Mouse (Mus musculus): ENCODE results near the gene Mrpl30.

Mrpl30 gene

DNA sequence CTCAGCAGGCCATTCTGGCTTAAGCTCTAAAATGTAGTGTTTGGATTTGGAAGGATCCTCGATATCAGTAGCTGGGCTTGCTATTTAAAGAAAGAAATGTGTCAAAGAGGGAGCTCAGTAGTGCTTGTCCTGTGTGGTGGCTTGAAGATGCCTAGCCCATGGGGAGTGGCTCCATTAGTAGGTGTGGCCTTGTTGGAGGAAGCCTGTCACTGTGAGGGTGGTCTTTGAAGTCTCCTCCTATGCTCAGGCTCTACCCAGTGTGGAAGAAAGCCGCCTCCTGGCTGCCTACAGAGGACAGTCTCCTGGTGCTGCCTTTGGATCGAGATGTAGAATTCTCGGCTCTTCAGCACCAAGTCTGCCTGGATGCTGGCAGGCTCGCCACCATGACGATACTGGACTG is 10.0 kb downstream of the Mrpl30 start:
- DNase-seq (ENCODE audit: low spot score), result no peak

DNA sequence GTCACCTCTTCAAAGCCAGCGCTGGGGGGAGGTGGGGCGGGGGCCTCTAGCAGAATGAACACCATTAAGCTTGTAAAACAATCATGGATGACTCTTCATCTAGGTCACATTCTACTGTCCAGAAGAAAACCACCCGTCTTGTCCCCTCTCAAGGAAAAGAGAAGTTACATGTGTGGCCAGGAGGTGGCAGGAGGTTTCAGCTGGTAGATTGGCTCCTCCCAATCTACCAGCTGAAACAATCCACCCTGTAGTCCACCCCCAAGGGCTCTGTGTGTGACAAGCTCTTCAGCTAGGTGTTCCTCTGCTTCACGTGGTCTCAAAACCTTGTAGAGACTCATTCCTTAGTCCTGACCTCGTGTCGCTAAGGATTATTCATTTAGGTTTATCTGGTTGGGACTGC is 12.9 kb downstream of the Mrpl30 start:
- DNase-seq (ENCODE audit: low spot score), result peak; percentile 39

DNA sequence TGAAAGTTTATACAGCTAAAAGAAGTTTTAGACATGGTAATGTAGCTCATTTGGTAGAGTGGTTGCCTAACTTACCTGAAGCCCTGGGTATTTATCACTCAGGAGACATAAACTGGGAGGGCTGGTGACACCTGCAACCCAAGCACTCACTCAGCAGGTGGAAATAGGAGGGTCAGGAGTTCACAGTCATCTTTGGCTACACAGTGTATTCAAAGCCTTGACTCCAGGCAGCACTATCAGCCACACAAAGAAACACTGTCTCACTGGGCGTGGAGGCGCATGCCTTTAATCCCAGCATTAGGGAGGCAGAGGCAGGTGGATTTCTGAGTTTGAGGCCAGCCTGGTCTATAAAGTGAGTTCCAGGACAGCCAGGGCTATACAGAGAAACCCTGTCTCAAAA is 22.5 kb downstream of the Mrpl30 start:
- DNase-seq (ENCODE audit: low spot score), result no peak

DNA sequence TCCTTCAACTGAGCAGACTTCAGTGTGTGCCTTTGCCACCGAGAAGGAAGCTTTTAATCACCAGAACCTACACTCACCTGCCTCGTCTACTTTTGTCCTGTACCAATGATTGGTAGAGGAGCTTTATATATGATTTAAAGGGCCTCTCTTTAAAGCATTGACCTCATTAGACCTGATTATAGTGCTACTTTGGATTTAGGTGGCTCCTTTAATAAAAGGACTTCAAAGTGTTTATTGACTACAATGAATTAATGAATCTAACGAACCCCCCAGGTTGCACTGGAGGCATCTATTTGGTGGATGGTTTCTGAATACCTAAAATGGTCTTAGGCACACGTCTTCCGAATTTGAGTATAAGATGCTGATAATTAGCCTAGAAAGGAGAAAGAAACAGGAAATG is 26.1 kb downstream of the Mrpl30 start, which contains the start of gene Lyg2:
TSS of gene Lyg2 (minus strand) at position 101 of the 400 bp plus-strand sequence.
- DNase-seq (ENCODE audit: low spot score), result no peak

DNA sequence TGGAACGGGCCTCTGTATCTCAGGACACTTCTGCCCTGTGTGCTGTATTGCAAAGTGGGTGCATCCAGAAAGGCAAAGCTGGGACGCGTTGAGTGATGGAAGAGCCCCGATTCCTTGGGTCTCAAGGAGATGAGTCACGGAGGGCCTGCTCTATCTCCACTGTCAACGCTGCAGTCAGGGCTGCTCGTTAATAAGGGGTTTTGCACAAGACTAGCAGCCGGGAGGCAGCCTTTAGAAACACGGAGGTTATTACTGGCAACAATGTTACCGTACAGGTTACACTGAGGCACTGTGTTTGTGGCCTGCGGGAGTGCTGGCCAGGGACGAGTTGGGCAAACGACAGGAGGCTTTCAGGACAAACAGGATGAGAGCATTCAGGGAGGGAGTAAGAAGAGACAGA is 27.4 kb downstream of the Mrpl30 start:
- DNase-seq (ENCODE audit: low spot score), result no peak

DNA sequence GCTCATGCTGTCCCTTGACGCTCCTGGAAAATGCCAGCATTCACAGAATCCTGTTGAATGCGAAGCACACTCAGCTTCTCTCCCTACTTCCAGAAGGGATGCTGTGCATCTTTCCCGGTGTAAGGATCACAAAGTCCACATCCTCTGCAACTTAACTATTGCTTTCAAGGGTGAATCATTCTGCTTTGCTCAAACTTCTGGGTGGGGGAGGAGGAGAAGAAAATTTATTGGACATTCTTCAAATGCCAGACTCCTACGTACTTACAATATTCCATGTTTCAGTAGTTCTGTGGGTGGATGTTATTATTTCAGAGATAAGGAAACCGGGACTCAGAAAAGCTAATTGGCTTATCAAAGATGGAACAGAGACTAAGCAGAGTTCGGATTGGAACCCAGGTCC is 27.8 kb downstream of the Mrpl30 start:
- DNase-seq (ENCODE audit: low spot score), result no peak

DNA sequence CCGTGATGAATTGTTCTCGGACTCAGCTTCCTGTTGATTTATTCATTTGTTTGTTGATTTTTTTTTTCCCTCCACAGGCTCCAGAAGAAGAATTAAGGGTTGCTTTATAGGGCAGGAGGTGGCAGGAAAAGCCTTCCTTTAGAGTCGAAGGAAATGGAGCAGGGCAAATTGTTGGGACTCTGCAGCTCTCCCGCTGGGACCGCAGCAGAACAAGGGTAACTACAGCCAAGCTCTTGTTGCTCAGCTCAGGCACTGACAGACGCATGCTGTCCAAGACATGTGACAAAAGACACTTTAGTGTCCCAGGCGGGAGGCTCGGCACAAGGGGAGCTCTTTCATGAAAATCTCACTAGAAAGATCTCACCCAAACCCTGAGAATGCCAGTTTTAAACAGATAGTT is 32.3 kb downstream of the Mrpl30 start:
- no peak for DNase-seq (ENCODE audit: low spot score)

DNA sequence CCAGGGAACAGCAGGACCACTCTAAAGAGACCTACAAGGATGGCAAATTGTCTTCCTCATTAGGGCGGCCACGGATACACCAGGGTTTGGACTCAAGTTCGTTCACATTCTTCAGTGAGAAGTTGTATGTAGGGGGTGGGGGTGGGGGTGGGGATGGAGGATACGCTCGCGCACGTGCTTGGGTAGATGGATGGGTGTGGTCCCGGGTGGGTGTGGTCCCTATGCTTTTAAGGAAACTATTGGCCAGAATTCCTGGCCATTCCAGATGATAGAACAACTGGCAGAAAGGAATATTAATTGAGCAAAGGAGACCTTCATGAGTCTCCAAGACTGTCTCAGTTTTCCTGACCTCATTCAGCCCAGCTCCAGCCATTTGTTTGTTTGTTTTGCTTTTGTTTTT is 35.7 kb downstream of the Mrpl30 start:
- no peak for DNase-seq (ENCODE audit: low spot score)

DNA sequence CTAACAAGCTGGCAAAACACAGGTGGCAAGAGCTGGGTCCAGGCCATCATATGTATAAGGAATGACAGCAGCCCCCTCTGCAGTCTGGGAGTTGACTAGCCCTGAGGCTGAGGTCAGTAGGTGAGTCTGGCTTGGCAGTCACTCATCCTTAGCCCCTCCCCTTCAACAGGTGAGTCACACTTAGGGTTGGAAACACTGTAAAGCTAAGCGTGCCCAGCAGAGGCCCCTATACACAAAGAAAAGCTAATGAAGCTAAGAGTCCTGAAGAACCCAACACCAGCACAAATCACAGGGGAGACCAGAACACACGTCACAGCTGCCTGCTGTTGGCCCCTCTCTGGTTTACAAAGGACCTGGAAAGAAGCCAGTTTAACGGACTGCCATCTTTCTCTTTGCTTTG is 41.5 kb downstream of the Mrpl30 start:
- DNase-seq (ENCODE audit: low spot score), result peak; percentile 40

Data from embryo, embryonic 10 days (tissue).